Mouse (Mus musculus): ENCODE measurements at regions not wholly inside any gene's neighbourhood (a gene's known extent, or its start where the extent isn't known, plus 50 kb on each side); places are given as distances from the start of the nearest gene placed in this dataset.

DNA sequence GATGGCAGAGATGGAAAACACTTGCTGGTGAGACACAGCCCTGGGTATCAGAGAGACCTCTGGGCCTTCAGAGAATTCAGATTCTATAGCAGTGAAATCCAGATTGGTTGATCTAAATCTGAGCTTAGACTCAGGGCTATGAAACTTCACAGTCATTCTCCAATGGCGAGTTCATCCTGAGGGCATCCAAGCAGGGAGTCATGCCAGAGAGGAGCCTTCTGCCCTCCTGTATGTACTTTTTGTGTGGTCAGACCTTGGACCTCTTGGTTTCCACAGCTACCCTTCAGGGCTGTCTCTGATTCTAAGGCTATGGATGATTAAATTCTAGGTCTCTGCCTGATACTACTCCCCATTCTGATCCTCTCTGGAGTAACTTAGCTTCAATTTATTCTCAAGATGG lies 122.0 kb upstream of the Mettl15 start:
- Histone ChIP-seq H3K36me3 (ENCODE audit: control insufficient read depth, insufficient read depth, low read length) (no peaks in the 10 kb centered on the region), H3K4me2 (replicated peaks; ENCODE audit: low read depth) (no peak overlapping the region), H3K4me3 (ENCODE audit: low read depth, low read length) (no peak overlapping the region), H3K9ac (ENCODE audit: low read length) (no peak overlapping the region), H3K4me1 (replicated peaks; ENCODE audit: control insufficient read depth, insufficient read depth) (no peaks in the 10 kb centered on the region), H3K27ac (replicated peaks) (no peak overlapping the region), H3K27me3 (ENCODE audit: control insufficient read depth, insufficient read depth, low read length) (no peaks in the 10 kb centered on the region), H3K9me3 (ENCODE audit: control insufficient read depth, low read length) (no peaks in the 10 kb centered on the region)
- 81% methylated on average over 1 of the region's 1 CpGs for WGBS
- DNase-seq (ENCODE audit: low spot score) = no peak
- ATAC-seq (ENCODE audit: low FRiP score, low TSS enrichment) = no peak
- no peak for TF ChIP-seq EP300 (optimal IDR thresholded peaks at IDR 0.05)
- TF ChIP-seq CTCF (IDR thresholded peaks at IDR 0.05; ENCODE audit: low read depth) = no peak

DNA sequence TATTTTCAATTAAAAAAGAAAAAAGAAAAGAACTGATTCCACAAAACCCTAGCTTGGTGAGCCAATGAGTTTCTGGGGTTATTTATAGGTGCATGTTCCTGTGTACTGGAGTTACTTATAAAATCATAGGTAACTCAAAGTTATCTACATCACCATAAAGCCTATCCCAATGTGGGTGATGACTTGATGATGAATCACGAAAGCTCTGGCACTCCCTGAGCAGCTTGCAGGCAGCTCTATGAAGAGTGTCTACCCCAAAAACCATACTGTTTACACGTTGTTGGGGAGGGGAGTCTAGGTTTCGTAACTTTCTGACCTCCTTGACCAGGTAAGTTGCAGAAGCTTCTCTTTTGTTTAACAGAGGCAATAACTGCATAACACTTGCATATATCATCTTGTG lies 123.7 kb upstream of the Mettl15 start:
- H3K27me3 ChIP-seq (ENCODE audit: control insufficient read depth, insufficient read depth, low read length) = no peaks in the 10 kb centered on the region
- DNase-seq (ENCODE audit: low spot score) (no peak), ATAC-seq (ENCODE audit: low FRiP score, low TSS enrichment) (no peak)
- H3K4me1 ChIP-seq (replicated peaks; ENCODE audit: control insufficient read depth, insufficient read depth) = no peaks in the 10 kb centered on the region
- no peak overlapping the region for H3K4me2 ChIP-seq (replicated peaks; ENCODE audit: low read depth)
- H3K27ac ChIP-seq (replicated peaks) = no peak overlapping the region
- H3K4me3 ChIP-seq (ENCODE audit: low read depth, low read length) = no peak overlapping the region
- H3K9ac ChIP-seq (ENCODE audit: low read length) = no peak overlapping the region
- 58% methylated on average over 3 of the region's 3 CpGs for WGBS
- no peaks in the 10 kb centered on the region for H3K9me3 ChIP-seq (ENCODE audit: control insufficient read depth, low read length)
- TF ChIP-seq EP300 (optimal IDR thresholded peaks at IDR 0.05) = no peak
- TF ChIP-seq CTCF (IDR thresholded peaks at IDR 0.05; ENCODE audit: low read depth) = no peak
- no peaks in the 10 kb centered on the region for H3K36me3 ChIP-seq (ENCODE audit: control insufficient read depth, insufficient read depth, low read length)

DNA sequence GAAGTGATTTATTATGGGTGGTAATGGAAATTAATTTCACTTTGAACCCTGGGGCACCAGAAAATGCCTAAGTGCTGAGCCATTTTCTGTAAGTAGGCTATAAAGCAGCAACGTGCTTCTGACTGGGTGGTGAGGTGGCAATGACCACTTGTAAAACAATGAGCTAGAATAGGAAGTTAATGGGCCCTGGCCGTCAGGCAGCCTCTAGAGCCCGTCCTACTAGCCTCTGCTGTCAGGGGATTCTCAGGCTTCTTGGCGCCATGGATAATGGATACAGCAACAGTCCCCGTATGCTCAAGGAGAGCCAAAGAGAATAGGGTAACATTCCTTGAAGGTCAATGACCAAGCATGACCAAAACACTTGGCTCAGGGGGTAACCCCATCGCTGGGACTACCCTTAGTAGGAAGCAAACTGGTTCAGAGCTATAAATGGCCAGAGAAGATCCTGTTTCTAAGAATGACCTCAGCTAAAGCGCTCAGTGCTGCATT lies 126.1 kb upstream of the Mettl15 start:
- Histone ChIP-seq H3K36me3 (ENCODE audit: control insufficient read depth, insufficient read depth, low read length) (no peaks in the 10 kb centered on the region), H3K4me2 (replicated peaks; ENCODE audit: low read depth) (no peak overlapping the region), H3K9me3 (ENCODE audit: control insufficient read depth, low read length) (no peaks in the 10 kb centered on the region), H3K4me1 (replicated peaks; ENCODE audit: control insufficient read depth, insufficient read depth) (no peaks in the 10 kb centered on the region), H3K27me3 (ENCODE audit: control insufficient read depth, insufficient read depth, low read length) (no peaks in the 10 kb centered on the region), H3K9ac (ENCODE audit: low read length) (no peak overlapping the region), H3K4me3 (ENCODE audit: low read depth, low read length) (no peak overlapping the region), H3K27ac (replicated peaks) (no peak overlapping the region)
- TF ChIP-seq CTCF (IDR thresholded peaks at IDR 0.05; ENCODE audit: low read depth) (no peak), EP300 (optimal IDR thresholded peaks at IDR 0.05) (no peak)
- DNase-seq (ENCODE audit: low spot score) (no peak), ATAC-seq (ENCODE audit: low FRiP score, low TSS enrichment) (no peak)
- WGBS = 69% methylated on average over 7 of the region's 7 CpGs

DNA sequence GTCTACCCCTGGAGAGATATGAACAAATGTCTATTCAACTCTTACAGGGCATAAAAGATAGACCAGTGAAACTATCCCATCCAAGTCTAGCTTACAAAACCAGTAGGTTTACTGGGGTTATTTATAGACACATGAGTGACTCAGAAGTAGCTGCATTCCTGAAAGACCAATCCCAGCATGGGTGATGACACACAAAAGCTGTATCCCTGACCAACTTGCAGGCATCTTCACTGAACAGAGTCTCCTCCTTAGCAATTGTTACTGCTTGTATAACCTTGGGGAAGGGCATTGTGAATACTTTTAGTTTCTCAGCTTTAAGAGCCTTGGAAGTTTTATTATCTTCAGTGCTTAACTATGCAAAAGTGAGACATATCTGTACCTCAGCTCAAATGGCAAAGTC lies 139.6 kb upstream of the Mettl15 start:
- Histone ChIP-seq H3K4me3 (ENCODE audit: low read depth, low read length) (no peak overlapping the region), H3K4me1 (replicated peaks; ENCODE audit: control insufficient read depth, insufficient read depth) (no peaks in the 10 kb centered on the region), H3K4me2 (replicated peaks; ENCODE audit: low read depth) (no peak overlapping the region), H3K36me3 (ENCODE audit: control insufficient read depth, insufficient read depth, low read length) (no peaks in the 10 kb centered on the region), H3K9ac (ENCODE audit: low read length) (no peak overlapping the region), H3K27ac (replicated peaks) (no peak overlapping the region), H3K27me3 (ENCODE audit: control insufficient read depth, insufficient read depth, low read length) (no peaks in the 10 kb centered on the region), H3K9me3 (ENCODE audit: control insufficient read depth, low read length) (no peaks in the 10 kb centered on the region)
- DNase-seq (ENCODE audit: low spot score) (no peak), ATAC-seq (ENCODE audit: low FRiP score, low TSS enrichment) (no peak)
- TF ChIP-seq CTCF (IDR thresholded peaks at IDR 0.05; ENCODE audit: low read depth) (no peak), EP300 (optimal IDR thresholded peaks at IDR 0.05) (no peak)

DNA sequence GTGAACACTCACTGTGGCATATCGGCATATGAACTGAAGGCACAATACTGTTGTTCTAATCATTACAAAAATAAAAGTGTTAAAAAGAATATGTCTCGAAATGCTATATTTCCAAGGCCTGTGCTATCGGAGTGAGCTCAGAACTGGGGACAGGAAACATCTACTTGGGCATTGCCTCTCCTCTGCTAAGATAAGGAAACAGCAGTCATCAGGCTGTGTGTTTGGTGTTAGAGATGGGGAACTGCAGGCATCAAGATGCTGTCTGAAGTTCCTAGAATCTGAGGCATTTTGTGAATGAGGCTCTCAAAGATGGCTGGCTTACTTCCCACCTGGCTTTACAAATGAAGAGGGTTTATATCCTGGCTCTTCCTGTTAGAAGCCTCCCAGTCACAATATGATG lies 150.6 kb upstream of the Mettl15 start:
- no peak overlapping the region for H3K4me3 ChIP-seq (ENCODE audit: low read depth, low read length)
- H3K4me1 ChIP-seq (replicated peaks; ENCODE audit: control insufficient read depth, insufficient read depth) = no peaks in the 10 kb centered on the region
- ATAC-seq (ENCODE audit: low FRiP score, low TSS enrichment) (no peak), DNase-seq (ENCODE audit: low spot score) (no peak)
- no peak overlapping the region for H3K4me2 ChIP-seq (replicated peaks; ENCODE audit: low read depth)
- no peak overlapping the region for H3K9ac ChIP-seq (ENCODE audit: low read length)
- no peaks in the 10 kb centered on the region for H3K9me3 ChIP-seq (ENCODE audit: control insufficient read depth, low read length)
- H3K27ac ChIP-seq (replicated peaks) = no peak overlapping the region
- TF ChIP-seq CTCF (IDR thresholded peaks at IDR 0.05; ENCODE audit: low read depth) = no peak
- TF ChIP-seq EP300 (optimal IDR thresholded peaks at IDR 0.05) = no peak
- H3K36me3 ChIP-seq (ENCODE audit: control insufficient read depth, insufficient read depth, low read length) = no peaks in the 10 kb centered on the region
- 89% methylated on average over 3 of the region's 3 CpGs for WGBS
- no peaks in the 10 kb centered on the region for H3K27me3 ChIP-seq (ENCODE audit: control insufficient read depth, insufficient read depth, low read length)

DNA sequence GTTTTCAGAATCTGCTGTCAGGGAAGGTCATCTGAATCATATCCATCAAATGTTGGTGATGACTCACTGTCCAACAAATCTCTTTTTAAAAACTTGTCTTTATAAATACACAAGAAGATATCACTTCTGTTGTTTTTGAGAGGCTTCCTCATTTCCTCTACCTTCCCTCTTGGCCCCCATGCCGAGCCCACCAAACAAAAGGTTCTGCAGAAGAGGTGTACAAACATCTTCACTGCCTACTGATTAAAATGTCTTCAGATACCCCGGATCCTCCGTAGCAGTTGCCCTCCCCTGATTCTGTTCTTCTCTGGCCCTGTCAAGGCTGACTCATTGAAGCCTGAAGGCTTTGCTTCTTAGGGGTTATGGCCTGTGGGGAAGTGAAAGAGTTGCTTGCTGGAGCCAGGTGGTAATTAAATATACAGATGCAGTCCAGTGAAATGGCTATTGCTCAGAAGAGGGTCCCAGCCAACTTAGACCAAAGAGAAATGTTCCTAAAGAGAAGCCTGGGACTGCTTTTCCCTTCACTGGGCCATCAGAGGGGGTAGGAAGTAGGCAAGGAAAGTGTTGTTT lies 162.1 kb upstream of the Mettl15 start:
- no peak for ATAC-seq (ENCODE audit: low FRiP score, low TSS enrichment)
- Histone ChIP-seq H3K9me3 (ENCODE audit: control insufficient read depth, low read length) (no peaks in the 10 kb centered on the region), H3K4me3 (ENCODE audit: low read depth, low read length) (no peak overlapping the region), H3K9ac (ENCODE audit: low read length) (no peak overlapping the region), H3K4me1 (replicated peaks; ENCODE audit: control insufficient read depth, insufficient read depth) (no peaks in the 10 kb centered on the region), H3K27ac (replicated peaks) (no peak overlapping the region), H3K27me3 (ENCODE audit: control insufficient read depth, insufficient read depth, low read length) (no peaks in the 10 kb centered on the region), H3K4me2 (replicated peaks; ENCODE audit: low read depth) (no peak overlapping the region), H3K36me3 (ENCODE audit: control insufficient read depth, insufficient read depth, low read length) (no peaks in the 10 kb centered on the region)
- no peak for DNase-seq (ENCODE audit: low spot score)
- WGBS = 76% methylated on average over 3 of the region's 3 CpGs
- no peak for TF ChIP-seq EP300 (optimal IDR thresholded peaks at IDR 0.05)
- TF ChIP-seq CTCF (IDR thresholded peaks at IDR 0.05; ENCODE audit: low read depth) = no peak

All from stomach, postnatal 0 days (tissue).